Mouse (Mus musculus) hematopoietic multipotent progenitor cell, adult 10-12 weeks (in vitro differentiated cells): ENCODE data around the gene Pzp. TPM values are rescaled to one million over a fixed set of nuclear protein-coding genes. Genes with fewer than 3 reads are reported as not detected.

Experiments used
- polyA plus RNA-seq: library from polyadenylated mRNA; stranded (reverse); fragments of >175 nt; gene quantifications from 2 replicates; pipeline ENCODE4 v1.2.3, GENCODE M21; 2012; ENCODE audit warnings: low replicate concordance

The Pzp gene
- not detected in 2 replicates for polyA plus RNA-seq

DNA sequence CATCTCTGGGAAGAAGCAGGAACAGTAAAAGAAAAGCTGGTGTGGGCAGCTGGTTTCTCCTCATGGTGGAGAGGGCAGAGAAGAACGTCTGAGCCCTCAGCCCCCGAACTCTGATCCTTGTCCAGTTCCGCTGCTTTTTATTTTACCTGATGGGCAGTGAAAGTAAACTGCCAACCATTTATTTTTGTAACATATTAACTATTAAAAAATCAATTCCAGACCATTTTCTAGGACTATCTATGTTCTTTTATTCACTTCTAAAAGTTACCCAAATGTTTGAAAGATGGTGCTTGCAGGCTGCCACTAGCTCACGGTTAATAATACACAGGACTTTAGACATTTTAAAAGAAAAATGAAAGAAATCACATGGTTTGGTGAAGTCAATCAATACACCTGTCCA is at the start of gene Pzp:
TSS of gene Pzp (minus strand) at position 120 of the 400 bp plus-strand sequence.

DNA sequence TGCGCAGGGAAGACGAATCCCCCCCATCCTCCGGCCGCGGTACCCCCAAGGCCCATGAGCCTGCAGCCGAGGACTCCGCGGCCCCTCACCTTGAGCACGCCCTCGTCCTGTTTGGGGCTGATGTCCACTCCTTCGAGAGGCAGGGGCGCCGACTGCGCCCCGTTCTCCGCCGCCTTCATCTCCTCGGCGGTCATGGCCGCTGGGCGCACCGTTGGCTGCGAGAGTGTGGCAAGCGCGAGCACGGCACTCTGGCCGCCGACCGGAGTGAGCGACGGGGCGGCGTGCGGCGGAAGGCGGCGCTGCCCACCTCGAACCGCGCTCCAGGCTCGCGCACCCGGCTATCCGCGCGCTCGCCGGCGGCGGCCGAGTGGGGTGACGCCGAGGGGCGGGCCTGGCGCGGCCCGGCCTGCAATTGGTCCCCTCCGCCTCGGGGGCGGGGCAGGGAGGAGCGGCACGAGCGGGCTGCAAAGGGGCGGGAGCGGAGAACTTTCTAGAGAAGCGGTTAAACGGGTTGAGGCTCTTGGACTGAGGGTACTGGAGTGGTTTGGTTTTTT is 88.1 kb downstream of the Pzp start, which contains the start of gene Fkbp4:
TSS of gene Fkbp4 (minus strand) at position 361 of the 554 bp plus-strand sequence.

Other genes with a start within 250 kb of the Pzp start
- gene Tead4, start 225.9 kb downstream of the Pzp start, polyA plus RNA-seq: not detected in 2 replicates
- gene Tulp3, start 170.9 kb downstream of the Pzp start, polyA plus RNA-seq: 2.0 and 2.4 TPM in 2 replicates
- 31.3 and 51.5 TPM in 2 replicates for gene Rhno1, start 163.8 kb downstream of the Pzp start, polyA plus RNA-seq
- 6.1 and 17.4 TPM in 2 replicates for gene Foxm1, start 163.8 kb downstream of the Pzp start, polyA plus RNA-seq
- gene Tex52, start 151.3 kb downstream of the Pzp start, polyA plus RNA-seq: 0.12 TPM in 1 of 2 replicates, not detected in the other
- gene Gm44596, start 151.2 kb downstream of the Pzp start, polyA plus RNA-seq: not detected in 2 replicates
- gene Nrip2, start 127.4 kb downstream of the Pzp start, polyA plus RNA-seq: 0.07 and 0.28 TPM in 2 replicates
- gene Itfg2, start 101.8 kb downstream of the Pzp start, polyA plus RNA-seq: 20.5 and 26.9 TPM in 2 replicates
- 91.2 and 98.3 TPM in 2 replicates for gene Fkbp4, start 88.0 kb downstream of the Pzp start, polyA plus RNA-seq
- gene A2ml1, start 54.9 kb upstream of the Pzp start, polyA plus RNA-seq: not detected in 2 replicates
- 0.45 and 2.1 TPM in 2 replicates for gene Klrb1a, start 96.8 kb upstream of the Pzp start, polyA plus RNA-seq
- gene Clec2h, start 135.7 kb upstream of the Pzp start, polyA plus RNA-seq: 0.22 TPM in 1 of 2 replicates, not detected in the other
- gene Klrb1, start 196.3 kb upstream of the Pzp start, polyA plus RNA-seq: not detected in 2 replicates